Mouse (Mus musculus) liver, embryonic 14.5 days (tissue): ENCODE data around the gene Srpk2.

ENCODE experiments used
- CTCF ChIP-seq: IDR thresholded peaks from 2 replicates; pipeline ENCODE4 v1.5.1; 2016; ENCODE audit warnings: antibody characterized with exemption, low read depth, control low read depth
- EP300 ChIP-seq: IDR thresholded peaks from 2 replicates; pipeline ENCODE4 v1.6.1; 2016; ENCODE audit warnings: antibody characterized with exemption, low read depth

GRCm38 (mm10) chr5:23655030-23655429 is 29.4 kb downstream of the Srpk2 start:
- TF ChIP-seq CTCF (no peak), EP300 (no peak)
